Mouse (Mus musculus) gastrocnemius, postnatal 14 days (tissue): ENCODE measurements around the gene Slc9a2. TPM values are rescaled to one million over a fixed set of nuclear protein-coding genes. Genes with fewer than 3 reads are reported as not detected.
"Not testable (repeated sequence)": the region's sequence is repeated elsewhere in the genome, so short reads cannot be mapped to it uniquely, and the experiment has no call there.

ENCODE experiments used
- DNase-seq: peaks from one replicate; pipeline ENCODE4 v3.0.0; 2021; ENCODE audit warnings: mixed read lengths
- intact Hi-C: fragments of 180-260 bp; cut with DNase I; formaldehyde crosslinking; loops from one replicate; pipeline ENCODE4 v1.15.1; 2025; ENCODE audit warnings: low total_unique reads
- total RNA-seq, 2 experiments: library from RNA; stranded (reverse); gene quantifications; 2 replicates each; pipeline ENCODE4 v1.2.3; 2021

Gene Slc9a2
- total RNA-seq, 2 experiments from 2014 or later = 19.5 to 20.8 TPM

DNA sequence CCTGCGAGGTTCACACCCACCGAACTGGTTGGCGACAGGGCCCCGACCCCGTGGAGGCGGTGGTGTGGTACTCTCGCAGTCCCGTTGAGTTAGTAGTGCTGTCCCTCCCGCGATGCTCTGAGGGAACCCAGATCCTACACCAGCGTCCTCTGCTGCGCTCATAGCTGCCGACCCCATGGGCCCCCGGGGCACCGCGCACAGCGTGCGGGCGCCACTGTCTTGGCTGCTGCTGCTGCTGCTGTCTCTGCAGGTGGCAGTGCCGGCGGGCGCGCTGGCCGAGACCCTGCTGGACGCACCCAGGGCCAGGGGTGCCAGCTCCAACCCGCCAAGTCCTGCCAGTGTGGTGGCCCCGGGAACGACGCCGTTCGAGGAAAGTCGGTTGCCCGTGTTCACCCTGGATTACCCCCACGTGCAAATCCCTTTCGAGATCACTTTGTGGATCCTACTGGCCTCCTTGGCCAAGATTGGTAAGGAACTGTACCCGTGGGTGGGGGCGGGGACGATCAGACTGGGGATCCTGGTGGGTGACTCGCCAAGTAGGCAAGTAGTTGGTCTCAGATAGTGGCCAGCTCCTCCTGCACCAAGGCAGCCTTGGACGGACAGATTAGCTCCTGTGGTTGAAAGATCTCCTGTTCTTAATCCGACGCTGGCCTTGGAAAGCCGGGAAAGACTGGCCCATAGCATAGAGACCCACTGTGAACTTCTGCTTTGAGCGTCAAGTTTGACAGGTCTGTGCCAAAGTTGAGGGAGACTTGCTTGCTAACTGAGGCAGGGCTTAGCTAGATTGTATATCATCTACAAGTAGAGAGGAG lies 1.5 kb downstream of the Slc9a2 start:
- intact Hi-C loops = no loop called here
- DNase-seq = peak; percentile 39

GRCm38 (mm10) chr1:40694296-40694695 lies 13.9 kb downstream of the Slc9a2 start:
- intact Hi-C loops = no loop called here
- DNase-seq = peak; percentile 33

GRCm38 (mm10) chr1:40696436-40696835 lies 16.1 kb downstream of the Slc9a2 start:
- no peak for DNase-seq
- intact Hi-C loops = no loop called here

DNA sequence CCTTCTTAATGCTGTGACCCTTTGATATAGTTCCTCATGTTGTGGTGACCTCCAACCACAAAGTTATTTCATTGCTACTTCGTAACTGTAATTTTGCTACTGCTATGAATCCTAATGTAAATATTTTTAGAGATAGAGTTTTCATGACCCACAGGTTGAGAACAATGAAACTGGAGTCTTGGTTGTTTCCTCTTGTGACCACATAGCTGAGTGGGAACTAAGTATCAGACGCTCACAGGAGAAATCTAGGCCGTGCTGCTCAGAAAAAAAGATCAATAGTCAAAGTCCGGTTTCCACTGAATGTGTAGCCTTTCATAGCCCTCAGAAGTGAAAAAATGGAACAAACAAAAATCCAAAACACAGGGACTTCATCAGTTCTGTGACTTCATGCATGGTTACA lies 24.7 kb downstream of the Slc9a2 start:
- intact Hi-C loops = no loop called here
- no peak for DNase-seq

DNA sequence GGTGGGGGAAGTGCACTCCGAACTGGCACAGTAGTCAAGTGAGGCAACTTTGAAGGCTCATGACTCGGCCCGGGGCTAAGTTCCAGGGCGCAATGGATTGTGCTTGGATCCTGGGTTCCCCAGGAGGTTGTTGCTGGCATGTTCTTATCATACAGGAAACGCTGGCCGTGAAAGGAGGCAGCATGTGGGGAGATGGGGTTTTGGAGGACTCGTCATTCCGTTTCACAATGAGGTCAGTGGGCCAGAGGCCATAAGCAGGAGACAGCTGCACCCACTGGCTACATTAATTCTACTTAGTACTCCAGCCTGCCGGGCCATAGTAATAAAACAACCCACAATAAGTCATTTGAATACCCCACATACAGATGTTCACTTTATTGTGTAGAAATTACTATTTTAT lies 34.6 kb downstream of the Slc9a2 start:
- intact Hi-C loops = no loop called here
- peak; percentile 50 for DNase-seq

DNA sequence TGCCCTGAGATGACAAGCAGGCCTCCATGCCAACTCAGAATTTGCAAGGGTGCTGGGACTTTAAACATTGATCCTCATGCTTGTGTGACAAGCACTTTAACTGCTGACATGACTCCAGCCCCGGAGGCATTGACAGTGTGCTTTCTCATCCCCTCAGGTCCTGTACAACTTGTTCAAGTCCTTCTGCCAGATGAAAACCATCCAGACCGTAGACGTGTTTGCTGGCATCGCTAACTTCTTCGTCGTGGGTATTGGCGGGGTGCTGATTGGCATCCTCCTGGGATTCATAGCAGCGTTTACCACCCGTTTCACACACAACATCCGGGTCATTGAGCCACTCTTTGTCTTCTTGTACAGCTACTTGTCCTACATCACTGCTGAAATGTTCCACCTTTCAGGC lies 45.7 kb downstream of the Slc9a2 start:
- DNase-seq = no peak
- intact Hi-C loops = no loop called here

DNA sequence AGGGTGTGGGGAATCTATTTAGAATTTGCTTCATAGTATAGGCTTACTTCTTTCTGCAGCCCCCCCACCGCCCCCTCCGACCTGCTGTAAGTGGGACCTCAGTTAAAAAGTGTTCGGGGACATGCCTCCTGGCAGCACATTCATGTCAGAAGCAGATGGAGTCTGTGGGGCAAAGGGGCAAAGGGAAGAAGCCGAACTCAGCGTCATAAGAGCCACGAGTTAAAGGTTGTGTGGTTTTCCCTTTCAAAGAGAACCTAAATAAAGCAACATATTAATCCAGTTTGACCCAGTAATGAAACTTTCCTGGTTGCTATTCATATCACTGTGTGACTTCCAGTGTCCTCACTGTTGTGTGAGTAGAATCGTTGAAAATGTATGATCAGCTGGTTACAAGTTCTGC lies 47.0 kb downstream of the Slc9a2 start:
- DNase-seq = no peak
- intact Hi-C loops = no loop called here

DNA sequence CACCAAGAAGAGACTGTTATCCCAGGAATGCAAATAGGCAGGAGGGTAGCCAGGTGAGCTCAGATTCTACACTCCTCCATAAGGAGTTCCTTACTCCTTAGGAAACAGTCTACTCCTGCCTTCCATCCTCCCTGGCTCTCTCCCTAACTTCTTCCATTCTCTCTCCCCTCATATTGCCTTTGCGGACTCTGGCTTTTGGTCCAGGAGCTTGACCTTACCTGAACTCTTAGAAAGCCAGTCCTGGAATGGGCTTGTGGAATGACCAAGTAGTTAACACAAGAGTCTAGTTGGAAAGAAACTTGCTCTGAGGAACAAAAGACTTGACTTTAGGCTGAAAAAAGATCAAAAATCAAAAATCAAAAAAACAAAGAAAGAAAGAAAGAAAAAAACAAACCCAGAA lies 48.3 kb downstream of the Slc9a2 start:
- DNase-seq = no peak
- intact Hi-C loops = no loop called here

GRCm38 (mm10) chr1:40737671-40738070 lies 57.3 kb downstream of the Slc9a2 start:
- intact Hi-C loops = no loop called here
- no peak for DNase-seq

DNA sequence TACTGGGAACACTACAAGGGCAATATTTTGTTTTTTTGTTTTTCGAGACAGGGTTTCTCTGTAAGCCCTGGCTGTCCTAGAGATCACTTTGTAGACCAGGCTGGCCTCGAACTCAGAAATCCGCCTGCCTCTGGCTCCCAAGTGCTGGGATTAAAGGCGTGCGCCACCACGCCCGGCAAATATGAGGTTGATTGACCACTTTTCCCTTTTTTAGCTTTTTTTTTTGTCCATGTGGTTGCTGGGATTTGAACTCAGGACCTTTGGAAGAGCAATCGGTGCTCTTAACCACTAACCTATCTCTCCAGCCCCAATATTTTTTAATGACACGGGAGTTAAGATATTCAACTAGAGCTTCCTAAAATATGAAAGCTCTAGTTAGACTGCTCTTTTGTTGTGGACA lies 57.9 kb downstream of the Slc9a2 start:
- intact Hi-C loops, DNase-seq: not testable (repeated sequence)

DNA sequence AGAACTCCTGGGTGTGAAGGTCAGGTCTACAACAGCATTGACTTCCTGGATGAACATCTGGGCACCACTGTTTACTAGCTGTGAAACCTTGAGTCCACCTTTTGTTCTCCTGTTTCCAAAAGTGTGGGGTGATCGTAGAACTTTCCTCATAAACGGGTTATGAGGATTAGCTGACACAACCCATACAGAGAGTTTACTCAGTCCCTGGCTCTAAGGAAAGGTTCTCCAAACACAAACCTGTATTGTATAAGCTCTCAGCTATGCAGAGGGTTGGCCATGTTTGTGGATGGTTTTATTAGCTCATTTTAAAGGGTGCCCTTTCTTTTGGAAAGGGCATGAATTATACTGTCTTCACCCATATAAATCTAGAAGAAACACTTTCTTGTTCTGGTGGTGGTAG lies 60.4 kb downstream of the Slc9a2 start:
- DNase-seq = no peak
- intact Hi-C loops = no loop called here

DNA sequence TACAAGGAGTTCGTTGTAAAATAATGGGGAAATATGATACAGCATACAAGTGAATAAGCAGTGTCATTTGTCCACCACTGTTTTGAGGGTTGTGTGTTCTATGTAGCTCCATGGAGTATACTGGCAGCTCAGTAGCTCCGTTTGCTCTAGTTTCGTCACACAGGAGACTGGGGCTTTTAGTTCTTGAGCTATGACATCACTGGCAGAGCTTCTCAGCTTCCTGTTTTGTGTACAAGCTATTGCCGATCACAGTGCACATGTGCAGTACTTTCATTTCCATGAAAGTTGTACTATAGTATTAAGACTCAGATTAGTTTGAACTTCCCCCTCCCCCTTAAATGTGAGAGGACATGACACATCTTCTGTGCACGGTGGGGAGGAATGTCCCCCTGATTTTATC lies 65.7 kb downstream of the Slc9a2 start:
- no peak for DNase-seq
- intact Hi-C loops = no loop called here

DNA sequence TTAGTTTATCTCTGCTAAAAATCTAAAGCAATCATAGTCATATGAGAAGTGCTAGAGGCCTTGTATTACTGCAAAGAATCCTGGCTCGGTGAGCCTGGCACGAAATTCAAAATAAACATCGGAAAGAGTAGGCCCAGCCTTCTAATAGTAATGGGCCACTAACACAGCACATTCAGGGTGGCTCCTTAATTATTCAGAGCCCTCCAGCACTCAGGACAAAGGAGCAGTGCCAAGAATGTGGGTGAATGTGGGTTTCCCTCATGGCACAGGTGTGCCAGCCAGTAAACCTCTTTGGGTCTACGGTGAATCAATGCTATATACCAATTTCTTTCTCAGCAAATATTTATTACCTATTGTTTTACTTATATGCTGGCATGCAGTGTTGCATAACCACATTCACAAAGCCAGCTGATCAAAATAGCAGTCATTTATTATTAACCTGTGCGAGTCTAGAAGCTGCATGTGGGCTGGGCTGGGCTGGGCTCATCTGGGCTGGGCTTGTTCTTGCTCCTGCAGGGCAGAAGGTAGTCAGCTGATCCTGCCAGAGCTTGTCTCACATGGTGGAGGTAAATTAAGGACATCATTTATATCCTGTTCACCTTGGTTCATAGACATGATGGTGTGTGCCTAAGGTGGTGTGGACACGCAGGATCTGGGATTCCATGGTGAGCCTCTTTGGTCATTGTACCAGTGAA lies 79.5 kb downstream of the Slc9a2 start:
- no peak for DNase-seq
- intact Hi-C loops = no loop called here

DNA sequence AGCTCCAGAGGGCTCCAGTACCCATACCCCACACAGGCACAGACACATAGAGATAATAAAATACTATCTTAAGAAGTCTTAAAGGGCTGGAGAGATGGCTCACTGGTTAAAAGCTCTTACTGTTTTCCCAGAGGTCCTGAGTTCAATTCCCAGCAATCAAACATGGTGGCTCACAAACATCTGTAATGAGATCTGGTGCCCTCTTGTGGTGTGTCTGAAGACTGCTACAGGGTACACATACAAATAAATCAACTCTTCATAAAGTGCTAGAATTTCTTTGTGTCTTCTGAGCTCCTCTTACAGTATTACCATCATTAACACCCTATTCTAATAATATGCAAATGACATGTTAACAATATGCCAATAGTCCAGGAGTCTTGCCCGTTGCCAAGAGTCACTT lies 83.7 kb downstream of the Slc9a2 start:
- DNase-seq = no peak
- intact Hi-C loops = no loop called here

- intact Hi-C loops = no loop called here
- DNase-seq = no peak
These were observed 84.4 kb downstream of the Slc9a2 start for GRCm38 (mm10) chr1:40764701-40765275.

- intact Hi-C loops = no loop called here
These were observed 85.1 kb downstream of the Slc9a2 start for GRCm38 (mm10) chr1:40765521-40765920.

GRCm38 (mm10) chr1:40767588-40767987 lies 87.2 kb downstream of the Slc9a2 start:
- intact Hi-C loops = no loop called here
- no peak for DNase-seq

More at GRCm38 (mm10) chr1:40765521-40765920, 85.1 kb downstream of the Slc9a2 start:
- peak; percentile 42 for DNase-seq

DNA sequence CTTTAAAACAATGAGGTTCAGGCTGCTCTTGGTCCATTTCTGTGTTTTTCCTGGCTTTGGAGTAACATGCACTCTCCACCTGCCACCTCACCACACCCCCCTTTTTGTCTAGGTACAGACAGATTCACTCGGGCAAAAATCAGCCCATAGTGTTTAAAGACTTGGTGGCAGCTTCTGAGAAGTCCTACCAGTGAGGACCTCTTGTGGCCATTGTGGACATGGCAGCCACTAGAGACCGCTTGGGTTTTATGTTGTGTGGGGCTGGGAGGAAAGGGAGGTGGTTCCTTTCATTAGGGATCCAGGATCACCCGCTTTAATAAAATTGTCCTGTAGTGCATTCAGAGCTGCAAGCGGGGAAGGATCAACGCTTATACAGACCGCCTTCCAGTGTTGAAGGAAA lies 88.2 kb downstream of the Slc9a2 start:
- peak; percentile 33 for DNase-seq
- intact Hi-C loops = no loop called here

- intact Hi-C loops = no loop called here
- DNase-seq = no peak
These were observed 89.0 kb downstream of the Slc9a2 start for GRCm38 (mm10) chr1:40769331-40769894.

- intact Hi-C loops = loop anchor here (10.0 kb wide), 1 partner anchor 187 kb away; the partner anchor contains the start of gene Slc9a4
- no peak for DNase-seq
These were observed 91.0 kb downstream of the Slc9a2 start for GRCm38 (mm10) chr1:40771196-40771970.
